Mouse (Mus musculus) heart, adult 18-20 months (tissue): ENCODE data around the gene Jmjd8. TPM values are rescaled to one million over a fixed set of nuclear protein-coding genes. Genes with fewer than 3 reads are reported as not detected.
A peak's percentile ranks its signal among the peaks of the same experiment; 100 is the strongest.

Experiments used
- DNase-seq, 2 experiments: peaks; one replicate each; pipeline ENCODE4 v3.0.0; 2021 to 2022; ENCODE audit warnings: mixed read lengths in 1 of 2
- total RNA-seq, 2 experiments: library from RNA; stranded (reverse); gene quantifications; 2 replicates each; pipeline ENCODE4 v1.2.3; 2021

The Jmjd8 gene
- total RNA-seq, 2 experiments from 2014 or later = 28.0 to 34.0 TPM

GRCm38 (mm10) chr17:25808028-25808427, 20.6 kb upstream of the Jmjd8 start:
- DNase-seq = no peak

- peak; percentile 70 to 79 for DNase-seq
These were observed 19.7 kb upstream of the Jmjd8 start, which contains the start of gene Fbxl16 for GRCm38 (mm10) chr17:25808789-25809605. Gene Fbxl16 (plus strand): TSS chr17:25809085.

- DNase-seq = no peak
These were observed 18.9 kb upstream of the Jmjd8 start for GRCm38 (mm10) chr17:25809606-25810340.

- DNase-seq = no peak
These were observed 17.8 kb upstream of the Jmjd8 start for GRCm38 (mm10) chr17:25810890-25811289.

- DNase-seq = peak; percentile 67 to 90
These were observed 15.2 kb upstream of the Jmjd8 start for GRCm38 (mm10) chr17:25813471-25813870.

- no peak for DNase-seq
These were observed 11.0 kb upstream of the Jmjd8 start for GRCm38 (mm10) chr17:25817662-25818061.

GRCm38 (mm10) chr17:25818851-25819780, 9.6 kb upstream of the Jmjd8 start:
- DNase-seq = no peak

- DNase-seq = peak; percentile 86 to 90
These were observed 5.2 kb upstream of the Jmjd8 start, which contains the start of gene Wdr24 for GRCm38 (mm10) chr17:25823452-25823851. Gene Wdr24 (plus strand): TSS chr17:25823627.

- DNase-seq = no peak
These were observed 4.1 kb upstream of the Jmjd8 start for GRCm38 (mm10) chr17:25824362-25825142.

- DNase-seq = no peak
These were observed 3.4 kb upstream of the Jmjd8 start for GRCm38 (mm10) chr17:25825311-25825710.

GRCm38 (mm10) chr17:25825984-25826570, 2.6 kb upstream of the Jmjd8 start:
- DNase-seq = no peak

- DNase-seq = no peak
These were observed 1.7 kb upstream of the Jmjd8 start for GRCm38 (mm10) chr17:25827011-25827410.

GRCm38 (mm10) chr17:25827546-25828222, 983 bp upstream of the Jmjd8 start:
- no peak for DNase-seq

GRCm38 (mm10) chr17:25828223-25828594, 458 bp upstream of the Jmjd8 start:
- no peak for DNase-seq

GRCm38 (mm10) chr17:25829558-25830017, 921 bp downstream of the Jmjd8 start:
- DNase-seq = no peak

- no peak for DNase-seq
These were observed 1.6 kb downstream of the Jmjd8 start for GRCm38 (mm10) chr17:25830200-25830753.

GRCm38 (mm10) chr17:25830806-25831431, 2.3 kb downstream of the Jmjd8 start:
- no peak for DNase-seq

GRCm38 (mm10) chr17:25831451-25832281, 3.0 kb downstream of the Jmjd8 start:
- DNase-seq = peak; percentile 41 to 51
